Mouse (Mus musculus) erythroblast, embryonic 14.5 days (primary cell): ENCODE results near the gene Acrbp.

ENCODE experiments used
- GATA1 ChIP-seq: IDR thresholded peaks from 2 replicates; pipeline ENCODE4 v1.6.1; 2012; ENCODE audit warnings: low read length, inconsistent platforms, mixed read lengths
- TAL1 ChIP-seq: IDR thresholded peaks from 3 replicates; pipeline ENCODE4 v1.6.1; 2012; ENCODE audit warnings: low read length, inconsistent platforms, mixed read lengths

DNA sequence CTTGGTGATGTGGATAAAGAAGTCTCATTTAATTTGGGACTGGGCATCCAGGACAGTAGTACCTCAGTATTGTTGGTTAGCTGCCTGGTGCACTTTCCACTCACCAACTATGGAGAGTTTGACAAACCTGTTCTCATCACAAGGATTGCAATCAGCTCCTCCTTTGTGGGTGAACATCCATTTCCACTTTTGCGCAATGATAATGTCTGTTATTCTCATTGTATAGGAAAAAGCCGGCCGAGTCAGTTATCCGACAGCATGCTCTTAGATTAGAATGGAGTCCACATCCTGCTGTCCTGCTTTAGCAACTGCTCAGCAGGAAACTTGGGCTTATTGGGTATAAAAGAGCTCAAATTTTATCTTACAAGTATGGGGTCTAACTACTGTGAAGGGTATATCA is 10.8 kb upstream of the Acrbp start:
- TF ChIP-seq TAL1 (no peak), GATA1 (no peak)
